Mouse (Mus musculus) kidney, embryonic 16.5 days (tissue): ENCODE data around the gene Capsl. TPM values are rescaled to one million over a fixed set of nuclear protein-coding genes. Genes with fewer than 3 reads are reported as not detected.

Experiments used
- ATAC-seq: fragments of 200-750 bp; cut with Nextera tagmentation; 2 replicates; pipeline ENCODE4 v1.8.0; 2017; ENCODE audit warnings: moderate TSS enrichment; ENCODE audit not compliant: low FRiP score, low TSS enrichment
- H3K27ac ChIP-seq: fragments of 300-500 bp; sonication (generic); 2 replicates; pipeline ENCODE4 v1.5.1; 2014; ENCODE audit warnings: low read length
- H3K27me3 ChIP-seq: fragments of 300-500 bp; sonication (generic); 2 replicates; pipeline ENCODE4 v1.6.1; 2014; ENCODE audit warnings: low read length, control low read depth, mixed read lengths; ENCODE audit not compliant: insufficient read depth
- H3K36me3 ChIP-seq: fragments of 300-500 bp; sonication (generic); 2 replicates; pipeline ENCODE4 v1.6.1; 2014; ENCODE audit warnings: low read length, control low read depth, mixed read lengths; ENCODE audit not compliant: insufficient read depth
- H3K4me1 ChIP-seq: fragments of 300-500 bp; sonication (generic); 2 replicates; pipeline ENCODE4 v1.6.1; 2014; ENCODE audit warnings: low read length, control low read depth, mixed read lengths; ENCODE audit not compliant: insufficient read depth
- H3K4me2 ChIP-seq: fragments of 300-500 bp; sonication (generic); replicated peaks from 2 replicates; pipeline ENCODE4 v1.6.1; 2014; ENCODE audit warnings: low read depth, low read length
- H3K4me3 ChIP-seq: fragments of 300-500 bp; sonication (generic); 2 replicates; pipeline ENCODE4 v1.5.1; 2014; ENCODE audit warnings: mild to moderate bottlenecking, low read length
- H3K9ac ChIP-seq: fragments of 300-500 bp; sonication (generic); replicated peaks from 2 replicates; pipeline ENCODE4 v1.6.1; 2014; ENCODE audit warnings: low read length
- H3K9me3 ChIP-seq: fragments of 300-500 bp; sonication (generic); 2 replicates; pipeline ENCODE4 v1.6.1; 2016; ENCODE audit warnings: low read length, control low read depth
- WGBS: fragments of 180-500 bp; shearing (Covaris S2); extraction: QIAGEN DNeasy Blood & Tissue Kit; methylation state at CpG from one replicate; pipeline ENCODE4 v1.1.7; 2014; 5-methylcytosine and 5-hydroxymethylcytosine counted together
- polyA plus RNA-seq: library from polyadenylated mRNA; unstranded; fragments of >200 nt; fragmentation: Nextera tagmentation; extraction: Ambion mirVana; gene quantifications from 2 replicates; pipeline ENCODE4 v1.2.1, GENCODE M21; 2015

Capsl gene
- polyA plus RNA-seq, 1 experiment from 2014 or later: 1.3 TPM

DNA sequence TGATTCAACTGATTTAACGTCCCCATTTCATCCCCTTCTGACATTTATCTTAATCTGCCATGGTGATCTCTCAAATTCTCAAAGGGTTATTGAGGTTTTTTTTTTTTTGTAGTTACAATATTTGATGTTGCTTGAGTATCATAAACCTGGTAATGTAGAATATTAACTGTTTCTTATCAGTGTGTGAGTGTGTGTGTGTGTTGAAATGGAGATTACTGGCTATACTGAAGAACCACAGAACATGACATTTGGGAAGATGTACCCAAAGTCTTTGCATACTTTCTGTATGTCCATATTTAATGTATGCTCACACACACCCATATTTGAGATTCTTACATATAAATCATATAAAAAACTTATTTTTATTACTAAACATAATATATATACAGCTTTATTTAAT, 28.2 kb downstream of the Capsl start:
- Histone ChIP-seq H3K9ac (no peak overlapping the region), H3K4me3 (no peak overlapping the region), H3K27me3 (no peaks in the 10 kb centered on the region), H3K36me3 (no peaks in the 10 kb centered on the region), H3K4me2 (no peak overlapping the region), H3K4me1 (no peaks in the 10 kb centered on the region), H3K9me3 (no peaks in the 10 kb centered on the region), H3K27ac (no peak overlapping the region)
- WGBS: 22% methylated on average over 1 of the region's 1 CpGs
- no peak for ATAC-seq

GRCm38 (mm10) chr15:9471053-9471685, 35.3 kb downstream of the Capsl start:
- Histone ChIP-seq H3K27me3 (no peaks in the 10 kb centered on the region), H3K9me3 (no peaks in the 10 kb centered on the region), H3K9ac (no peak overlapping the region), H3K27ac (no peak overlapping the region), H3K4me2 (no peak overlapping the region), H3K4me3 (no peak overlapping the region), H3K36me3 (no peaks in the 10 kb centered on the region), H3K4me1 (no peaks in the 10 kb centered on the region)
- ATAC-seq: no peak
- 88% methylated on average over 4 of the region's 4 CpGs for WGBS

DNA sequence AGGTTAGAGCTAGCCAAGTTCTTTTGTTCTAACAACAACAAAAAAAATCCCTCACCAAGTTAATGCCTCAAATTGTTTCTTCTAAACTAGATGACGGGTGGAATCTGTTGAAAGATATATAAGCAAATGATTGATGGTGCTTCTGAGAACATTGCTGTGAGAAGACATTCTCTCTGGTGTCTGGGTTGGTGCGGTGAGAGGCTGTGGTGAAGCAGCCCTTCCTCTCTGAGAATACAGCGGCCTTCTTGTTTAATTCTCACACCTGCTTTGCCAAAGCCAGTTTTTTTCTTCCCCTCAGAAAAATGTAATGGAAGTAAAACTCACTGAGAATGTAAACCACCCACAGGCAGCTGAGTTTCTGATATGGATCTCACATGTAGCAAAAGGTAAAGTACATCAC, 36.3 kb downstream of the Capsl start:
- 61% methylated on average over 3 of the region's 3 CpGs for WGBS

GRCm38 (mm10) chr15:9472618-9473017, 36.8 kb downstream of the Capsl start:
- Histone ChIP-seq H3K4me2 (no peak overlapping the region), H3K4me3 (no peak overlapping the region), H3K9ac (no peak overlapping the region), H3K9me3 (no peaks in the 10 kb centered on the region), H3K27ac (no peak overlapping the region), H3K4me1 (no peaks in the 10 kb centered on the region), H3K36me3 (no peaks in the 10 kb centered on the region), H3K27me3 (no peaks in the 10 kb centered on the region)
- no peak for ATAC-seq
- 65% methylated on average over 3 of the region's 3 CpGs for WGBS

More for the DNA sequence above, 36.3 kb downstream of the Capsl start:
- Histone ChIP-seq H3K9me3 (no peaks in the 10 kb centered on the region), H3K27me3 (no peaks in the 10 kb centered on the region), H3K4me1 (no peaks in the 10 kb centered on the region), H3K9ac (no peak overlapping the region), H3K4me2 (no peak overlapping the region), H3K27ac (no peak overlapping the region), H3K4me3 (no peak overlapping the region), H3K36me3 (no peaks in the 10 kb centered on the region)
- ATAC-seq: no peak

DNA sequence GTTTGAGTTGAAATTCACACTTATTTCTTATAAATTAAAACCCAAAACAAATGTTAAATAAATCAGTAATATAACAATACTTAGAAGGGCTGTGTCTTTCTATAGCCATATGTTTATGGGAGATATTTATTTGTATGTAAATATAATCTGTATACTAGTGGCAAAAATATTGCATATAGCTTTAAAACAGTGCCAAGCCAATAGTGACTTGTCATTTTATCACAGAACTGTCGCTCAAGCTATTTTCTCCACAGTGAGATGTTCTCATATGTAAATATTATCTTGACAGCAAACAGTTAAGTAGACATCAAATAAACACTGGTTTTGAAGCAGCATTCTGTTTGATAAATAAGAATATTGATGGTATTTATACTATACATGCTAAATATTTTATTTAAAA, 37.4 kb downstream of the Capsl start:
- no peaks in the 10 kb centered on the region for H3K9me3 ChIP-seq
- H3K9ac ChIP-seq: no peak overlapping the region
- H3K4me1 ChIP-seq: no peaks in the 10 kb centered on the region
- H3K36me3 ChIP-seq: no peaks in the 10 kb centered on the region
- H3K4me3 ChIP-seq: no peak overlapping the region
- H3K27ac ChIP-seq: no peak overlapping the region
- no peak for ATAC-seq
- WGBS: 84% methylated on average over 1 of the region's 1 CpGs
- H3K4me2 ChIP-seq: no peak overlapping the region
- H3K27me3 ChIP-seq: no peaks in the 10 kb centered on the region

DNA sequence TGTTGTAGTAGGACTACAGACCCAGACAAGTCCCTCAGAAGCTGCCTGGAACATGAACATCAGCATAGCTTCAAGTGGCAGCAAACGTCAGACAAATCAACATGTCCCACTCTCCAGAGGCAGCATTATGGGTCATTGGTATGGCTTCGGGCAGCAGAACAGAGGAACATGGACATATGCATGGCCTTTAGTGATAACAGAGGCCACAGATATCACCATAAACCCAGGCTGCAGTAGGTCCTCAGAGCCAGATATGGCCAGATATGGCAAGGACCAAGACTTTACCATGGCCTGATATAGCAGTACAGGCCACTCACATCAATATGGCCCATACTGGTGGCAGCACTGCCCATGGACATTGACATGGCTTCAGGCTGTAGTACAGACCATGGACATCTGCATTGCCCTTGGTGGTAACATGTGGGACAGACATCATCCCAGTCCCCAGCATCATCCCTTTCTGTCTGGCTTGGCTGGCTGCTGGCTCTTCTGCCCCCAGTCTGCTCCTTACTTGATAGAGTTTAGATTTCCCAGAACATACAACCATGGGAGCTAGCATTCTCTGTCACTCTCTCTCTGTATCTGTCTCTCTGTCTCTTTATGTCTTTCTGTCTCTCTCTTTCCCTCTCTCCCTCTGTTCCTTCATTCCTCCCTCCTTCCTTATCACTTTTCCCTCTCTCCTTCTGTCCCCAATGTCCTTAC, 53.7 kb downstream of the Capsl start:
- Histone ChIP-seq H3K4me2 (no peak overlapping the region), H3K27me3 (no peaks in the 10 kb centered on the region), H3K9ac (no peak overlapping the region), H3K4me1 (no peaks in the 10 kb centered on the region), H3K4me3 (no peak overlapping the region), H3K36me3 (no peaks in the 10 kb centered on the region), H3K9me3 (no peaks in the 10 kb centered on the region), H3K27ac (no peak overlapping the region)
- WGBS: 92% methylated on average over 2 of the region's 2 CpGs
- ATAC-seq: no peak

DNA sequence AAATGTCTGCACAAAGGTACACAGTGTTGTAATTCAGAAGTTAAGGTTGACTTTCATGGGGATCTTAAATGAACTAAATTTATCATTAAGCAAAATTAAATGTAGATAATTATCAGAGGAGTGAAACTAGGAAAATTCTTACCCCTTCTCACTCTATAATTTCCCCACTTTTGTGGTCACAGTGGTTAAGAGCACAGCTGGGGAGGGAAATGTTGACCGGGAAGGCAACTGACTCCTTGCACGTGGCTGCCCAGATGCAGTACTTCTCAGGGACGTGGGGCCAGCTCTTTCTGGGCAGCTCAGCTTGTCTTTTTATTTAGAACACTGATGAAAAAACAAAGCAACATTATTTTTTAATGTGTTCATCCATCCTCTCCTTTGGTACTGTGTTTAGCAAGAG, 56.2 kb downstream of the Capsl start:
- Histone ChIP-seq H3K4me2 (no peak overlapping the region), H3K4me1 (no peaks in the 10 kb centered on the region), H3K9me3 (no peaks in the 10 kb centered on the region), H3K27me3 (no peaks in the 10 kb centered on the region), H3K27ac (no peak overlapping the region), H3K36me3 (no peaks in the 10 kb centered on the region), H3K4me3 (no peak overlapping the region), H3K9ac (no peak overlapping the region)
- no peak for ATAC-seq
- WGBS: 73% methylated on average over 3 of the region's 3 CpGs

Other genes with a start within 250 kb of the Capsl start
- 0.13 and 0.49 TPM in 2 replicates for gene Ugt3a1, start 159.1 kb upstream of the Capsl start, polyA plus RNA-seq
- 1.1 and 2.9 TPM in 2 replicates for gene Ugt3a2, start 100.5 kb upstream of the Capsl start, polyA plus RNA-seq
- 0.05 and 0.24 TPM in 2 replicates for gene Il7r, start 94.1 kb downstream of the Capsl start, polyA plus RNA-seq